Mouse (Mus musculus) liver, postnatal 0 days (tissue): Measurements from ENCODE around the gene Arhgap20. TPM values are rescaled to one million over a fixed set of nuclear protein-coding genes. Genes with fewer than 3 reads are reported as not detected.

Source experiments
- ATAC-seq: fragments of 200-750 bp; cut with Nextera tagmentation; 2 replicates; pipeline ENCODE4 v1.8.0; 2017; ENCODE audit warnings: mild to moderate bottlenecking, moderate library complexity
- DNase-seq: peaks from one replicate; pipeline ENCODE4 v3.0.0-alpha.2; 2016
- H3K27ac ChIP-seq: fragments of 300-500 bp; sonication (generic); 2 replicates; pipeline ENCODE4 v1.5.1; 2014; ENCODE audit warnings: antibody characterized with exemption, moderate library complexity, mild to moderate bottlenecking, low read depth
- H3K27me3 ChIP-seq: fragments of 300-500 bp; sonication (generic); 2 replicates; pipeline ENCODE4 v1.6.1; 2014; ENCODE audit warnings: low read length, control low read depth, mixed read lengths; ENCODE audit not compliant: insufficient read depth
- H3K36me3 ChIP-seq: fragments of 300-500 bp; sonication (generic); replicated peaks from 2 replicates; pipeline ENCODE4 v1.6.1; 2014; ENCODE audit warnings: mild to moderate bottlenecking, control low read depth, low read length, moderate library complexity, mixed read lengths; ENCODE audit not compliant: insufficient read depth
- H3K4me1 ChIP-seq: fragments of 300-500 bp; sonication (generic); 2 replicates; pipeline ENCODE4 v1.6.1; 2014; ENCODE audit warnings: antibody characterized with exemption, mild to moderate bottlenecking, control low read depth; ENCODE audit not compliant: insufficient read depth
- H3K4me2 ChIP-seq: fragments of 300-500 bp; sonication (generic); 2 replicates; pipeline ENCODE4 v1.6.1; 2014; ENCODE audit warnings: low read depth, mild to moderate bottlenecking, low read length, moderate library complexity, mixed read lengths
- H3K4me3 ChIP-seq: fragments of 300-500 bp; sonication (generic); 2 replicates; pipeline ENCODE4 v1.5.1; 2014; ENCODE audit warnings: low read depth, low read length
- H3K9ac ChIP-seq: fragments of 300-500 bp; sonication (generic); replicated peaks from 2 replicates; pipeline ENCODE4 v1.6.1; 2014; ENCODE audit warnings: mild to moderate bottlenecking, moderate library complexity
- H3K9me3 ChIP-seq: fragments of 300-500 bp; sonication (generic); 2 replicates; pipeline ENCODE4 v1.6.1; 2016; ENCODE audit warnings: mild to moderate bottlenecking, control low read depth, low read length, mixed read lengths
- CTCF ChIP-seq: sonication (generic); IDR thresholded peaks from 2 replicates; pipeline ENCODE4 v1.5.1; 2016; ENCODE audit warnings: antibody characterized with exemption, low read depth
- EP300 ChIP-seq: IDR thresholded peaks from 2 replicates; pipeline ENCODE4 v1.6.1; 2016; ENCODE audit warnings: antibody characterized with exemption, low read depth, mild to moderate bottlenecking
- WGBS: fragments of 180-500 bp; shearing (Covaris S2); extraction: QIAGEN DNeasy Blood & Tissue Kit; methylation state at CpG from one replicate; pipeline ENCODE4 v1.1.7; 2014; ENCODE audit not compliant: insufficient replicate concordance; 5-methylcytosine and 5-hydroxymethylcytosine counted together
- polyA plus RNA-seq: library from polyadenylated mRNA; unstranded; fragments of >200 nt; fragmentation: Nextera tagmentation; extraction: Ambion mirVana; gene quantifications from 2 replicates; pipeline ENCODE4 v1.2.1, GENCODE M21; 2015

Arhgap20 gene
- polyA plus RNA-seq, 1 experiment from 2014 or later, result 0.02 TPM

DNA sequence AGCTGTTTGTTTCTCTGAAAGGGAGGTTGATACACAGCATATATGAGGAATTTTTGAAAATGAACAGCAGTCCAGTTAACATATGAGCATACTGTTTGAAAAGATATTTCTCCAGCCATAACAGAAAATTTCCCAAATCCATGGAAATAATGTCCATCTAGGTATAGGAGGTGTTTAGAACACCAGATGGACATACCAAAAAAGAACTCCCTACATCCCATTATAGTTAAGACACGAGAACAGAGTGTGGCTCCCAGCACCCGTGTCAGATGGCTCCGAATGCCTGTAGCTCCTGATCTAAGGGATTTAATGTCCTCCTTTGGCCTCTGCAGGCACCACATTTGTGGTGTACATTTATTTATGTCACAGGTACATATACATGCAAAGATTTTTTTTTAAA, 99.1 kb downstream of the Arhgap20 start:
- Histone ChIP-seq H3K9ac (no peak overlapping the region), H3K36me3 (no peaks in the 10 kb centered on the region), H3K4me3 (no peak overlapping the region), H3K4me1 (no peaks in the 10 kb centered on the region), H3K27ac (no peak overlapping the region), H3K27me3 (no peaks in the 10 kb centered on the region), H3K9me3 (no peaks in the 10 kb centered on the region), H3K4me2 (no peak overlapping the region)
- TF ChIP-seq CTCF, result no peak
- TF ChIP-seq EP300, result no peak
- no peak for DNase-seq
- no peak for ATAC-seq
- 81% methylated on average over 3 of the region's 3 CpGs for WGBS

DNA sequence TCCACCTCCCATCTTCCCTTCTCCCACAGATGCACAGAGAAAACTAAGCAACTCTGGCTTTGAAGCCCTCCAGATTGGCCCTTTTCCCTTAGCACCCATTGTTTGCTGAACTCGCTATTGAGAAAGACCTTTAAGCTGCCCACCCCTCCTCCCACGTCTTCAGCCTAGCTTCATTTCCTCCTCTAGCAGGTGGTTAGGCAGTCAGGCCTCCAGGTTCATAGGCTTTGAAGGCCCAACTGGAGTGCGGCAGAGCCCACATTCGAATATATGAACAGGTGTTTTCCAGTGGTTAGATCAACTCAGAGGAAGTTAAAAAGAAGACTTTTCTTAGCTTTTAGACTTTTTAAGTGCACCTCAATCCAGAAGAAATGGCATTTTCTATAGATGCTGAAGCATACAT, 101.5 kb downstream of the Arhgap20 start:
- Histone ChIP-seq H3K27me3 (no peaks in the 10 kb centered on the region), H3K4me1 (no peaks in the 10 kb centered on the region), H3K9ac (no peak overlapping the region), H3K4me2 (no peak overlapping the region), H3K36me3 (no peaks in the 10 kb centered on the region), H3K4me3 (no peak overlapping the region), H3K27ac (no peak overlapping the region), H3K9me3 (no peaks in the 10 kb centered on the region)
- no peak for DNase-seq
- TF ChIP-seq EP300 (no peak), CTCF (no peak)
- 42% methylated on average over 4 of the region's 4 CpGs for WGBS
- ATAC-seq, result no peak

- no peak overlapping the region for H3K9ac ChIP-seq
- H3K9me3 ChIP-seq, result no peaks in the 10 kb centered on the region
- no peaks in the 10 kb centered on the region for H3K4me1 ChIP-seq
- TF ChIP-seq CTCF (no peak), EP300 (no peak)
- H3K4me2 ChIP-seq, result no peak overlapping the region
- no peak overlapping the region for H3K4me3 ChIP-seq
- H3K36me3 ChIP-seq, result no peaks in the 10 kb centered on the region
- ATAC-seq (peak; percentile 80), DNase-seq (peak; percentile 52)
- no peaks in the 10 kb centered on the region for H3K27me3 ChIP-seq
- 63% methylated on average over 4 of the region's 4 CpGs for WGBS
- no peak overlapping the region for H3K27ac ChIP-seq
Measured at GRCm38 (mm10) chr9:51869056-51869455, 103.9 kb downstream of the Arhgap20 start.

GRCm38 (mm10) chr9:51874348-51874747, 109.2 kb downstream of the Arhgap20 start:
- no peak for ATAC-seq
- 37% methylated on average over 4 of the region's 4 CpGs for WGBS
- TF ChIP-seq CTCF (no peak), EP300 (no peak)
- no peaks in the 10 kb centered on the region for H3K36me3 ChIP-seq
- H3K9ac ChIP-seq, result no peak overlapping the region
- H3K4me1 ChIP-seq, result no peaks in the 10 kb centered on the region
- H3K9me3 ChIP-seq, result no peaks in the 10 kb centered on the region
- H3K27ac ChIP-seq, result no peak overlapping the region
- H3K4me3 ChIP-seq, result no peak overlapping the region
- no peak for DNase-seq
- H3K4me2 ChIP-seq, result no peak overlapping the region
- H3K27me3 ChIP-seq, result no peaks in the 10 kb centered on the region

GRCm38 (mm10) chr9:51875531-51875930, 110.4 kb downstream of the Arhgap20 start:
- H3K4me2 ChIP-seq, result no peak overlapping the region

GRCm38 (mm10) chr9:51881386-51881785, 116.2 kb downstream of the Arhgap20 start:
- Histone ChIP-seq H3K27me3 (no peaks in the 10 kb centered on the region), H3K36me3 (no peaks in the 10 kb centered on the region), H3K9me3 (no peaks in the 10 kb centered on the region), H3K9ac (no peak overlapping the region), H3K4me1 (no peaks in the 10 kb centered on the region), H3K4me3 (no peak overlapping the region), H3K27ac (no peak overlapping the region), H3K4me2 (no peak overlapping the region)
- TF ChIP-seq CTCF, result no peak
- TF ChIP-seq EP300, result no peak
- WGBS, result 52% methylated on average over 4 of the region's 4 CpGs
- ATAC-seq, result no peak
- no peak for DNase-seq

More at GRCm38 (mm10) chr9:51875531-51875930, 110.4 kb downstream of the Arhgap20 start:
- no peak for TF ChIP-seq CTCF
- no peak for TF ChIP-seq EP300
- WGBS, result 83% methylated on average over 20 of the region's 20 CpGs
- no peaks in the 10 kb centered on the region for H3K4me1 ChIP-seq
- H3K9me3 ChIP-seq, result no peaks in the 10 kb centered on the region
- H3K27me3 ChIP-seq, result no peaks in the 10 kb centered on the region
- DNase-seq, result no peak
- no peak overlapping the region for H3K9ac ChIP-seq
- H3K4me3 ChIP-seq, result no peak overlapping the region
- H3K27ac ChIP-seq, result no peak overlapping the region
- no peaks in the 10 kb centered on the region for H3K36me3 ChIP-seq
- no peak for ATAC-seq

GRCm38 (mm10) chr9:51881881-51882280, 116.7 kb downstream of the Arhgap20 start:
- Histone ChIP-seq H3K4me1 (no peaks in the 10 kb centered on the region), H3K9ac (no peak overlapping the region), H3K27ac (no peak overlapping the region), H3K4me3 (no peak overlapping the region), H3K4me2 (no peak overlapping the region), H3K9me3 (no peaks in the 10 kb centered on the region), H3K27me3 (no peaks in the 10 kb centered on the region), H3K36me3 (no peaks in the 10 kb centered on the region)
- DNase-seq (no peak), ATAC-seq (no peak)
- WGBS, result 77% methylated on average over 4 of the region's 4 CpGs
- no peak for TF ChIP-seq EP300
- TF ChIP-seq CTCF, result no peak
